Mouse (Mus musculus): ENCODE data around the gene Arf6. TPM values are rescaled to one million over a fixed set of nuclear protein-coding genes. Genes with fewer than 3 reads are reported as not detected.
A peak's percentile ranks its signal among the peaks of the same experiment; 100 is the strongest.
"Not testable (repeated sequence)": the region's sequence is repeated elsewhere in the genome, so short reads cannot be mapped to it uniquely, and the experiment has no call there.

Arf6 gene
- polyA plus RNA-seq, 1 experiment from 2014 or later: 27.8 TPM

- no peaks in the 10 kb centered on the region for H3K36me3 ChIP-seq
- H3K9me3 ChIP-seq: no peaks in the 10 kb centered on the region
- H3K4me2 ChIP-seq (replicated peaks): peak overlapping the region; percentile 60
- H3K27me3 ChIP-seq: no peaks in the 10 kb centered on the region
- H3K9ac ChIP-seq (replicated peaks): no peak overlapping the region
- ATAC-seq: no peak
- H3K27ac ChIP-seq: no peak overlapping the region
- WGBS: 47% methylated on average over 4 of the region's 4 CpGs
- H3K4me3 ChIP-seq (replicated peaks): no peak overlapping the region
- H3K4me1 ChIP-seq (replicated peaks): peaks cover 20% of the 10 kb centered on the region
Measured at GRCm38 (mm10) chr12:69362388-69362787, 9.6 kb upstream of the Arf6 start.

- H3K4me1 ChIP-seq (replicated peaks): peaks cover 18% of the 10 kb centered on the region
- not testable (repeated sequence) for H3K36me3 ChIP-seq; H3K4me3 ChIP-seq (replicated peaks); H3K27ac ChIP-seq; H3K9me3 ChIP-seq; ATAC-seq; H3K27me3 ChIP-seq; H3K9ac ChIP-seq (replicated peaks); H3K4me2 ChIP-seq (replicated peaks)
- WGBS: 94% methylated on average over 7 of the region's 7 CpGs
Measured at GRCm38 (mm10) chr12:69363110-69363509, 8.8 kb upstream of the Arf6 start.

GRCm38 (mm10) chr12:69363899-69364762 is 7.8 kb upstream of the Arf6 start:
- peak overlapping the region; percentile 57 for H3K9ac ChIP-seq (replicated peaks)
- WGBS: 4% methylated on average over 32 of the region's 32 CpGs
- H3K9me3 ChIP-seq: no peaks in the 10 kb centered on the region
- H3K27me3 ChIP-seq: no peaks in the 10 kb centered on the region
- no peak for ATAC-seq
- H3K36me3 ChIP-seq: no peaks in the 10 kb centered on the region
- H3K4me1 ChIP-seq (replicated peaks): peaks cover 18% of the 10 kb centered on the region
- H3K4me2 ChIP-seq (replicated peaks): peak overlapping the region; percentile 77
- peak overlapping the region; percentile 45 for H3K4me3 ChIP-seq (replicated peaks)
- 0 out of 2 replicates have a peak overlapping the region, but pooled peaks have one; percentile 16 for H3K27ac ChIP-seq

GRCm38 (mm10) chr12:69365757-69366156 is 6.2 kb upstream of the Arf6 start:
- H3K27me3 ChIP-seq: no peaks in the 10 kb centered on the region
- H3K4me3 ChIP-seq (replicated peaks): no peak overlapping the region
- WGBS: 79% methylated on average over 7 of the region's 7 CpGs
- peaks cover 19% of the 10 kb centered on the region for H3K4me1 ChIP-seq (replicated peaks)
- no peaks in the 10 kb centered on the region for H3K36me3 ChIP-seq
- H3K9me3 ChIP-seq: no peaks in the 10 kb centered on the region
- H3K4me2 ChIP-seq (replicated peaks): no peak overlapping the region
- no peak overlapping the region for H3K9ac ChIP-seq (replicated peaks)
- no peak overlapping the region for H3K27ac ChIP-seq
- ATAC-seq: no peak

GRCm38 (mm10) chr12:69366424-69366823 is 5.5 kb upstream of the Arf6 start:
- ATAC-seq: no peak
- Histone ChIP-seq H3K4me3 (replicated peaks) (no peak overlapping the region), H3K27me3 (no peaks in the 10 kb centered on the region), H3K4me2 (replicated peaks) (no peak overlapping the region), H3K4me1 (replicated peaks) (peaks cover 24% of the 10 kb centered on the region), H3K9me3 (no peaks in the 10 kb centered on the region), H3K27ac (no peak overlapping the region), H3K36me3 (no peaks in the 10 kb centered on the region), H3K9ac (replicated peaks) (no peak overlapping the region)

GRCm38 (mm10) chr12:69367557-69367956 is 4.4 kb upstream of the Arf6 start:
- H3K9me3 ChIP-seq: no peaks in the 10 kb centered on the region
- no peaks in the 10 kb centered on the region for H3K36me3 ChIP-seq
- ATAC-seq: no peak
- no peak overlapping the region for H3K27ac ChIP-seq
- 76% methylated on average over 2 of the region's 2 CpGs for WGBS
- no peak overlapping the region for H3K4me2 ChIP-seq (replicated peaks)
- peaks cover 16% of the 10 kb centered on the region for H3K4me1 ChIP-seq (replicated peaks)
- no peaks in the 10 kb centered on the region for H3K27me3 ChIP-seq
- H3K4me3 ChIP-seq (replicated peaks): no peak overlapping the region
- no peak overlapping the region for H3K9ac ChIP-seq (replicated peaks)

GRCm38 (mm10) chr12:69370936-69371335 is 1.0 kb upstream of the Arf6 start:
- Histone ChIP-seq H3K4me3 (replicated peaks) (peak overlapping the region; percentile 97), H3K4me2 (replicated peaks) (peak overlapping the region; percentile 97), H3K9me3 (no peaks in the 10 kb centered on the region), H3K27ac (peak overlapping the region; percentile 83; the same call in 1 of the 2 replicates), H3K36me3 (no peaks in the 10 kb centered on the region), H3K4me1 (replicated peaks) (peaks cover 31% of the 10 kb centered on the region), H3K27me3 (no peaks in the 10 kb centered on the region), H3K9ac (replicated peaks) (no peak overlapping the region)
- WGBS: 16% methylated on average over 7 of the region's 7 CpGs
- ATAC-seq: no peak

GRCm38 (mm10) chr12:69371421-69371853 is 513 bp upstream of the Arf6 start:
- peak; percentile 89 for ATAC-seq
- Histone ChIP-seq H3K4me3 (replicated peaks) (peak overlapping the region; percentile 97), H3K4me2 (replicated peaks) (peak overlapping the region; percentile 97), H3K9ac (replicated peaks) (peak overlapping the region; percentile 98), H3K36me3 (no peaks in the 10 kb centered on the region), H3K27me3 (no peaks in the 10 kb centered on the region), H3K27ac (peak overlapping the region; percentile 83), H3K4me1 (replicated peaks) (peaks cover 34% of the 10 kb centered on the region), H3K9me3 (no peaks in the 10 kb centered on the region)
- WGBS: under 1% methylated on average over 24 of the region's 24 CpGs

- ATAC-seq: no peak; the same call in none of the 2 replicates
- H3K9me3 ChIP-seq: no peaks in the 10 kb centered on the region
- peak overlapping the region; percentile 97 for H3K4me2 ChIP-seq (replicated peaks)
- peaks cover 34% of the 10 kb centered on the region for H3K4me1 ChIP-seq (replicated peaks)
- peak overlapping the region; percentile 98 for H3K9ac ChIP-seq (replicated peaks)
- no peaks in the 10 kb centered on the region for H3K27me3 ChIP-seq
- H3K4me3 ChIP-seq (replicated peaks): peak overlapping the region; percentile 97
- no peaks in the 10 kb centered on the region for H3K36me3 ChIP-seq
- peak overlapping the region; percentile 92 for H3K27ac ChIP-seq
- WGBS: under 1% methylated on average over 42 of the region's 42 CpGs
Measured at GRCm38 (mm10) chr12:69372731-69373331, 881 bp downstream of the Arf6 start.

- no peaks in the 10 kb centered on the region for H3K9me3 ChIP-seq
- 47% methylated on average over 11 of the region's 11 CpGs for WGBS
- peak overlapping the region; percentile 97 for H3K4me3 ChIP-seq (replicated peaks)
- peak overlapping the region; percentile 98 for H3K9ac ChIP-seq (replicated peaks)
- no peaks in the 10 kb centered on the region for H3K27me3 ChIP-seq
- peak overlapping the region; percentile 97 for H3K4me2 ChIP-seq (replicated peaks)
- ATAC-seq: no peak
- no peak overlapping the region for H3K27ac ChIP-seq
- peaks cover 3% of the 10 kb centered on the region; the same call in 1 of the 2 replicates for H3K36me3 ChIP-seq
- H3K4me1 ChIP-seq (replicated peaks): peaks cover 34% of the 10 kb centered on the region
Measured at GRCm38 (mm10) chr12:69373850-69374766, 2.2 kb downstream of the Arf6 start.

- WGBS: 90% methylated on average over 2 of the region's 2 CpGs
- no peak overlapping the region for H3K4me2 ChIP-seq (replicated peaks)
- no peaks in the 10 kb centered on the region for H3K9me3 ChIP-seq
Measured at GRCm38 (mm10) chr12:69376132-69376531, 4.2 kb downstream of the Arf6 start.

More at GRCm38 (mm10) chr12:69376132-69376531, 4.2 kb downstream of the Arf6 start:
- peaks cover 29% of the 10 kb centered on the region for H3K4me1 ChIP-seq (replicated peaks)
- no peak for ATAC-seq
- no peaks in the 10 kb centered on the region for H3K27me3 ChIP-seq
- H3K36me3 ChIP-seq: peaks cover 3% of the 10 kb centered on the region; the same call in 1 of the 2 replicates
- no peak overlapping the region for H3K4me3 ChIP-seq (replicated peaks)
- no peak overlapping the region for H3K9ac ChIP-seq (replicated peaks)
- H3K27ac ChIP-seq: no peak overlapping the region
